21 mouse cellular contexts compared by ENCODE assay signal in genomic region chr6:125729471-125729870, GRCm38 (mm10). TPM values are rescaled to one million over a fixed set of nuclear protein-coding genes. Genes with fewer than 3 reads are reported as not detected.
DNase-seq lines count a peak whose midpoint lies in the region.
"Had no signal": no experiment of that assay in that cellular context is flagged by ENCODE, and none has a peak within 500 bp of the region (broad histone marks: within the 10 kb centered on the region; RNA-seq: fewer than 3 reads in every experiment).

No protein-coding gene starts in this region.

- H3K4me3 ChIP-seq in midbrain, embryonic 10.5 days, result no peak overlapping the region
- H3K4me3 ChIP-seq: embryonic facial prominence, embryonic 13.5 days; embryonic facial prominence, embryonic 15.5 days; erythroblast, embryonic 14.5 days; forebrain, embryonic 10.5 days; forebrain, embryonic 12.5 days had no signal

- H3K27ac ChIP-seq in midbrain, embryonic 10.5 days (replicated peaks), result no peak overlapping the region
- H3K27ac ChIP-seq: embryonic facial prominence, embryonic 13.5 days; embryonic facial prominence, embryonic 15.5 days; forebrain, embryonic 10.5 days; forebrain, embryonic 12.5 days had no signal

- no peaks in the 10 kb centered on the region for H3K36me3 ChIP-seq in midbrain, embryonic 10.5 days
- H3K36me3 ChIP-seq: embryonic facial prominence, embryonic 13.5 days; embryonic facial prominence, embryonic 15.5 days; forebrain, embryonic 10.5 days; forebrain, embryonic 12.5 days had no signal

- 83% methylated on average over 6 of the region's 6 CpGs for whole genome bisulfite sequencing in midbrain, embryonic 10.5 days

- 0 out of 2 replicates have a peak, but pooled peaks cover 4% of the 10 kb centered on the region for H3K9me3 ChIP-seq in midbrain, embryonic 10.5 days (replicated peaks)
- H3K9me3 ChIP-seq: embryonic facial prominence, embryonic 13.5 days; embryonic facial prominence, embryonic 15.5 days; forebrain, embryonic 10.5 days; forebrain, embryonic 12.5 days had no signal

- H3K27me3 ChIP-seq in midbrain, embryonic 10.5 days (ENCODE audit: low read depth, poor library complexity, severe bottlenecking), result no peaks in the 10 kb centered on the region
- H3K27me3 ChIP-seq: embryonic facial prominence, embryonic 13.5 days; embryonic facial prominence, embryonic 15.5 days; forebrain, embryonic 12.5 days had no signal

- H3K4me1 ChIP-seq in midbrain, embryonic 10.5 days, result 0 out of 2 replicates have a peak, but pooled peaks cover 4% of the 10 kb centered on the region
- H3K4me1 ChIP-seq: embryonic facial prominence, embryonic 15.5 days; forebrain, embryonic 12.5 days had no signal

- peak; percentile 84 for DNase-seq in adrenal gland, adult 2 months
- no peak for DNase-seq in adrenal gland, postnatal 10 days
- DNase-seq in adrenal gland, adult 8-10 months, result peak; percentile 58
- DNase-seq in adrenal gland, postnatal 14 days, result peak; percentile 16
- DNase-seq in adrenal gland, postnatal 36 days, result peak; percentile 64 to 68
- no peak for DNase-seq in thymus, postnatal 14 days
- no peak for DNase-seq in midbrain, embryonic 10.5 days (ENCODE audit: low spot score)
- DNase-seq: cerebellum, adult 11 months; cerebellum, adult 18-20 months; cerebellum, adult 8-10 months; cerebellum, adult 9-11 months; cerebellum, postnatal 36 days; embryo, embryonic 11 days had no signal

RNA-seq across cellular contexts. Expression of gene Ano2, which starts 39.3 kb away (rescaled TPM):
- under 1 TPM; 0.09 to 0.10 TPM for total RNA-seq in adrenal gland, adult 2 months (2021)
- 0.03 TPM in 1 of 2 replicates, not detected in the other for polyA plus RNA-seq in adrenal gland, adult 2 months (2012; rRNA removed)
- under 1 TPM; 0.36 to 0.54 TPM for total RNA-seq in adrenal gland, postnatal 10 days (2021)
- under 1 TPM in 2 of 4 experiments, not detected in 2; 0.20 to 0.56 TPM for total RNA-seq in adrenal gland, adult 8-10 months (2022)
- 0.26 TPM in 1 of 2 replicates, not detected in the other for total RNA-seq in adrenal gland, postnatal 14 days (2021)
- under 1 TPM in 1 of 2 experiments, not detected in 1; 0.07 TPM for total RNA-seq in adrenal gland, postnatal 36 days (2021)
- polyA plus RNA-seq in midbrain, embryonic 10.5 days (2016; fragmentation: Nextera tagmentation; extraction: Ambion mirVana), result 0.10 and 0.32 TPM in 2 replicates
- total RNA-seq: common myeloid progenitor, adult 5-6 weeks; MEL had no signal
- polyA plus RNA-seq: C2C12 had no signal

Comparison
In these comparisons a context has a peak if more than half of its experiments do, and no peak if none do; other contexts are left out.
1. DNase-seq: peak in adrenal gland, adult 2 months (single experiment), adrenal gland, adult 8-10 months (single experiment), adrenal gland, postnatal 14 days (single experiment) and adrenal gland, postnatal 36 days (2 of 2); none in adrenal gland, postnatal 10 days (single experiment), thymus, postnatal 14 days (single experiment) and midbrain, embryonic 10.5 days (single experiment).